Mouse (Mus musculus): Measurements from ENCODE around the gene Tnp2.

GRCm38 (mm10) chr16:10827269-10827668 lies 38.8 kb upstream of the Tnp2 start:
- no peak for TF ChIP-seq CTCF (IDR thresholded peaks at IDR 0.05; ENCODE audit: low read depth)
- TF ChIP-seq EP300 (IDR thresholded peaks at IDR 0.05; ENCODE audit: low read depth): no peak

All from liver, embryonic 14.5 days (tissue).